Mouse (Mus musculus) hematopoietic stem cell, adult 5-6 weeks (primary cell): ENCODE results near the gene Tsen2. TPM values are rescaled to one million over a fixed set of nuclear protein-coding genes. Genes with fewer than 3 reads are reported as not detected.

Source experiments
- ATAC-seq, 2 experiments: fragments of 125-278 bp in 1 of 2; replicated peaks in 1 of 2; 2 replicates each; pipeline ENCODE4 v1.8.0; 2016 to 2017; ENCODE audit warnings: inconsistent platforms in 2 of 2, mild to moderate bottlenecking in 2 of 2, moderate number of reproducible peaks in 2 of 2, low read depth in 1 of 2, moderate TSS enrichment in 1 of 2; ENCODE audit not compliant: low FRiP score in 2 of 2, poor library complexity in 2 of 2, severe bottlenecking in 2 of 2, insufficient read depth in 1 of 2, low TSS enrichment in 1 of 2
- total RNA-seq: library from RNA; stranded (forward); fragments of 172-1452, 232-1000 nt; gene quantifications from 2 replicates; pipeline ENCODE4 v1.2.3, GENCODE M21; 2017

The Tsen2 gene
- total RNA-seq, 1 experiment from 2014 or later, result 14.7 TPM

DNA sequence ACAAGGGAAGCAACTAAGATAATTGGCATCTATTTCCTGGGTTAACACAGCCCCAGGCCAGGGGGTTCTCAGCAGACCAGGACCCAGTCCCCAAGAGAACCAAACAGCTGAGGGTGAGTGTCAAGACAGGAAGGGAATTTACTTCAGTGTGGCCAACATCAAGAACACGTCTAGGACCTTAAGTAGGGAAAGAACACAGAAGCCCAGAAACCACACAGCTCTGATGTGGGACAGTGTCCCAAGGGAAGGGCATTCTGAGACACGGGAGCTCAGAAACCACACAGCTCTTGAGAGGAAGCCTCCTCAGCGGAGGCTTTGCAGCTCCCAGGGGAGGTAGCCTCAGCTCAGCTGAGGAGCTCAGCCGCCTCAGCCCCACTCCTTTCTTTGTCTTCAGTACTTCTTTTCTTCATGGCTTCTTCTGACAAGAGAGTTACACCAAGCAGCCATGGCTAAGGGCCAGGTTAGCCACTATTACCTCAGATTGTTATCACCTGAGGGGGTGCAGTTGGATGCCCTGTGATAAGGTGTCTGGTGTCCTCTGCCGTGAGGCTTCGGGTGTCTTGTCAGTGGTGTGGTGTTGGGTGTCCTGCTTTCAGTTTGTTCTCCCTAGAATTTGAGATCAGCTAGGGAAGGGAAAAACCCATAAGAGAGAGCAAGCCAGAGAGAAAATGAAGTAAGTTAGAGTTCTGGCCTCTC is 39.1 kb downstream of the Tsen2 start:
- no peak for ATAC-seq

DNA sequence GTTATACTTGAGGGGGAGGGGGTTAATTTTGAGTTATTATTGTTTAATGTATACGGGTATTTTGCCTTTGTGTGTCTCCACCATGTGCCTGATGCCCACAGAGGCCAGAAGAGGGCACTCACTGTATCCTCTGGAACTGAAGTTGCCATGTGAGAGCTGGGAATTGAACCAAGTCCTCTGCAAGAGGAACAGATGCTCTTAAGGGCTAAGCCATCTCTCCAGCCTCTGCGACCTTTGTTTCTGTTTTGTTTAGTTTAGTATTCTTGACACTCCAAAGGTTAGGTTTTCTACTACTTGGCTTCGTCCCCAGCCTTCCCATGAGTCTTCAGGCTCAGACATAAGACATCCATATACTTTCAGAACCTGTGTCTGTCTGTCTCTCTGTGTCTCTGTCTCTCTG is 39.7 kb downstream of the Tsen2 start:
- ATAC-seq, result no peak

DNA sequence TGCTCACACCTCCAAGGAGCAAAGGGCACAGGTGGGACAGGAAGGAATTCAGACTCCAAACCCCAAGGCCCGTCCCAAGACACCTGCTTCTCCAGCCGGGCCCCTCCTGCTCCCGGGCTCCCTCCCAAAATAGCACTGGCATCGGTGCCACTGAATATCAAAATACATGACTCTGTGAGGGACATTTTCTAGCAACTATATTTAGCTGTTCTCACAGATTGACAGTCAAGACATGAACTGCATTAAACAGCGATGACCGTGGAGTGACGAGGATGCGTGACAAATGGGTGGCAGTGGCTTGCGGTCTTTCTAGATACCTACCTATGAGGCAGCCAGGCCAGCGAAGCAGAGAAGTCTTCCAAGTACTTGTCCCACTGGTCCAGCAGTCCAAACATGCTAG is 41.9 kb downstream of the Tsen2 start:
- no peak for ATAC-seq

DNA sequence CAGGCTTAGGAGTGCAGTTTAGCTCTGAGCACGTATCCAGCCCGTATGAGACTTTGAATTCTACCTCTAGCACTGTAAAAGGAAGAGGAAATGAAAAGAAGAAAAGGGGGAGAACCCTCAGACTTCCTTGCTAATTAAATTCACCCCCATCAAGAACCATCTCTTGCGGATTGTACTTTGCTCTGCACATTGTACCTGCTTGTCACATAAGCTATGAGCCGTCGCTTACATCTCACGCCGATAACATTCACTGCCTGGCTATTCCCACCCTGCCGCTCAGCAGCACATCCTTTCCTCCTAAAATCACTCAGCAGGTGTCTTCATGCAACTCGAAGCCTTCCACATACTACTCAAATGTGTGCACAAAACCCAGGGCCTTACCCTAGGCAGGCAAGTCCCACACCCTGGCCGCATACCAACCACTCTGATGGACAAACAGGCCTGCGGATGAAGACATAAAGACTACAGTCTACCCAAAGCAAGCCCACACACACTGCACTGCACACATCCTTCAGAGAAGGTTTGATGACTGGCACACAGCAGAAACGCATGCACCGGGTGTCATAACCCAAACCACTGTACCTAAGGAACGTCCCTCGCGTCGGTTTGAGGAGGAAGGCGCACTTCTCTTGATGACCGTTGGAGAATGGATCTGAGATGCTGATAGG is 47.4 kb downstream of the Tsen2 start:
- no peak for ATAC-seq

DNA sequence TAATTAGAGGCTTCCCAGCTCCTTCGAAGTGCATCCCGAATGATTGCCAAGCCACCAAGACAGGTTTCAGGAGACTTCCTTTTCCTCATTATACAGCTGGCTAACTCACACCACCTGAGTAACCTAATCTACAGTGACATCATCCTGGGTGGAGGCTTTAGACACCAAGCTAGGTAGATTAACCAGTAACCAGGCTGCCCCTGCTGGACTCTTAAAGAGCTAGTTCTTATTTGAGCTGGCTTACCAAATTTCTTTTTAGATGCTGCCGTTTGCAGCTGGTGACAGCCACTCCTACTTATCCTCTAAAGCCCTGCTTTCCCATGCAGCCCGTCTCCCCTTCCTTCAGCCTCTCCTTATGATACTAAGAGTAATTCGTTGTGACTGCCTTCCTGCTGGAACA is 48.0 kb downstream of the Tsen2 start, which contains the start of gene Mkrn2os:
TSS of gene Mkrn2os (minus strand) at position 119 of the 400 bp plus-strand sequence.
- no peak for ATAC-seq

DNA sequence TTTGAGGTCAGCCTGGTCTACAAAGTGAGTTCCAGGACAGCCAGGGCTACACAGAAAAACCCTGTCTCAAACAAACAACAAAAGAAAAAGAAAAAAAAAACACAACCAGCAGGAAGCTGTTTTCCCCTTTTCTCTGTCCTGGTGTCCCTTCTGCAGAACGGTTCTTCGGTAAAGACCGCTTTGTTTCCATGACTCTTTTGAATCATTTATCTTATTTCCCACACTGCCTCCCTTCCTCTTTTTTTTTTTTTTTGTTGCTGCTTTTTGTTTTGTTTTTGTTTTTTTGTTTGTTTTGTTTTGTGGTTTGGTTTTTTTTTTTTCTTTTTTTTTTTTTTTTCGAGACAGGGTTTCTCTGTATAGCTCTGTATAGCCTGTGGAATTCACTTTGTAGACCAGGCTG is 48.8 kb downstream of the Tsen2 start:
- ATAC-seq, result no peak

DNA sequence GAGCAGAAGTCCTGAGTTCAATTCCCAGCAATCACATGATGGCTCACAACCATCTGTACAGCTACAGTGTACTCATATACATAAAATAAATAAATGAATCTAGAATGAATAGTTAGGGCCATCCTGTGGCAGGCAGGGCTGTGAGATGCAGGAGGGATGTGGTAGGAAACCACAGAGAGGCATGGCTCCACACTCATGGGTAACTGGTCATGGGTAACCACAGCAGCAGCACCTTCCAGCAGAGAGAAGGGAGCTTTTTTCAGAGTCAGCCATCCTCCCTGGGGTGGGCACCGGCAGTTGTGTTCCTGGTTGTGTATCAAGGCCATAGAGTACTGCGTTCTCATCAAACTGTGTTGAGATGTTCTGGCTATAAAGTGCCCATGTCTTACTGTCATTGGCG is 50.0 kb downstream of the Tsen2 start:
- peak; percentile 99 for ATAC-seq

DNA sequence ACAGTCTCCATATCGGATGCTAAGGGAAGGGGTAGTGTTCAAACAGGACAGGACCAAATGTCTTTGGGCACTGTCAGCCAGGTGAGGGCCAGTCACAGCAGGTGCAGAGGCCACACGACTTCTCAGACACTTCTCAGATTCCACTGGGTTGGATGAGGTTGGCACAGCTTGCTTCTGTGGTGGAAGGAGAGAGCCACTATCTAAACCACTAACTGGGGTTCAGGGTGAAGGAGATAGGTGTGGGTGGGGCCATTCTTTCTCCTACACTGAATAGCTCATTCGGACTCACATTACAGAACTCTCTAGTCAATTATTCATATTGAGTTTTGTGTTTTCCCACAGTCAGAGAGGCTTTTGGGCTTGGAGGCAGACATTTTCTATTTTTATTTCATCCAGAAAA is 51.2 kb downstream of the Tsen2 start:
- ATAC-seq, result no peak

DNA sequence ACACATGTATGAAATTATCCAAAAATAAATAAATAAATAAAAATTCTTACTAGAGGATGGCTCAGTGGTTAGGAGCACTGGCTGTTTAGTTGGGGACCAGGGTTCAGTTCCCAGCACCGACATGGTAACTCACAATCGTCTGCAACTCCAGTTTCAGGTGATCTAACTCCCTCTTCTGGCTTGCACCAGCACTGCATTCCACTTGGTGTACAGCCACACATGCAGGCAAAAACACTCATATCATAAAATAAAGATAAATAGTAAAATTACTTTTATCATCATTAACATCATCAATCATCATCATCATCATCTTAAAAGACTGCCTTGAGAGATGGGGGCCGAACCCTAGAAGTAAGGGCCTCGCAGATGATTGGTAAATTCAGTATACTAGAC is 56.9 kb downstream of the Tsen2 start:
- ATAC-seq, result no peak

DNA sequence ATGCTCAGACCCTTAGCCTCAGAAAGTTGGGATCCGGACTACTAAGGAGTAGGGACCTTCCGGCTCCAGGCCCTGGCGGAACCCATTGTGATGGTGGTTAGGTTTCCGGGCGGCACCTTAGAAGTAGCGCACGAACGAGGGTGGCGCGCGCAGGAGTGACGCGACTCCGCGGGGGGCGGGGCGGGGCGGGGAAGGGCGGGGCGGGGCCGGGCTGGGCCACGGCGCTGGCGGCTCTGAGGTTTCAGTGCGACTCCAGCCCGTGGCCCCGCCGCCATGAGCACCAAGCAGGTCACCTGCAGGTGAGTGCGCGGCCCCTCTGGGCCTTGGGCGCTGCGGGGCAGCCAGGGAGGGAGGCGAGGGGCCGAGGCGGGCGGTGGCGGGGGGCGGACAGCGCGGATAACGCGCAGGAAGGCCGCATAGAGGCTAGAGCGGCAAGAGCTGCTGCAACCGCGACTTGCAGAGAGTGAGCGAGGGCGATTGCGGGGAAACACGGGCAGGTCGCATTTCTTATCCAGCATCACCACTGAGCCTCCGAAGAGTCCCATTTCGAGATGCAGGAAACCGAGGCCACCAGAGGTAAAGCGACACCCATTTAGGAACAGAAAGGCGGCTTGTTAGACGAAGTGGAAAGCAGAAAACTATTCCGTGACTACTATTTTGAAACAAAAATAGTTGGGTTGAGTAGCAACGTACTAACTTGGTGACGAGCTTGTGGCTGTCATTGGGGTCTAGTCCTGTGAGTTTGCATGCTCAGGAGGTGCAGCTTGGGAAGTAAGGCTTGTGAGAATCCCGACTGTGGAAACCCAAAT is 57.5 kb downstream of the Tsen2 start, which contains the start of gene Mkrn2:
TSS of gene Mkrn2 (plus strand) at position 188 of the 809 bp plus-strand sequence.
- ATAC-seq, result peak; percentile 81 to 88

DNA sequence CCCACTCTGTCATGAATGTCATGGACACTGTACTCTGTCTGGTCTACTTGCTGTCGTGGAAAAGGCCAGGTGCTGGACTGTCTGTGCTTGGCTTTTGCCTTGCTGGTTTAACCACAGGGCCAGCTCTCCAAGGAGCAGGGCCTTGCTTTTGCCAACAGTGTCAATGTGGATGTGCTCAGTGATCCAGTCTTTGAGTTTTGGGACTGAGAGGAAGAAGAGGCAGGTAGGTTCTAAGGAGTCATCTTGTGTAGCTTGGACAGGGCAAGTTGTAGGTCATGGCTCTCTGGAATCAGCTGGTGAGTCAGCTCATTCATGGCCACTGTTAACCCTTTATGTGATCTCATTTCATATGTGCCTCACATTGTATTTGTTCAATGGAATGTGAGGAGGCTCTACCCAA is 62.0 kb downstream of the Tsen2 start:
- ATAC-seq, result no peak

DNA sequence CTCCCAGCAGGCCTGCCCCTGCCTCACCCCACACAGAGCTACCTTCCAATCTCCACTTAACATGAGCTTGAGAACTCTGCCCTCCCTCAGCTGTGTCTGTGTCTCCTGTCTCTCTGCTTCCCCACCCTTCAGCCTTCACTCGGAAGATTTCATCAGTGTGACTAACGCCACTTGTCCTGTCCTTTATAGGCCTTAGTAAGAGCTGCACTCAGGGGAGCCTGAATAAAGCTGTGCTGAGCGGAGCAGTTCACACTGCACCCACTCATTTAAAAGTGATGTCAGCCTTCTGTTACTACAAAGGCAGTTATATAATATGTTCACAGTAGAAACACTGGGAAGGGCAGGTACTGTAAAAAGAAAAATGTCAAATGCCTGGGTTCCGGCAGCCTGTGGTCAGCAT is 63.0 kb downstream of the Tsen2 start:
- ATAC-seq, result no peak

DNA sequence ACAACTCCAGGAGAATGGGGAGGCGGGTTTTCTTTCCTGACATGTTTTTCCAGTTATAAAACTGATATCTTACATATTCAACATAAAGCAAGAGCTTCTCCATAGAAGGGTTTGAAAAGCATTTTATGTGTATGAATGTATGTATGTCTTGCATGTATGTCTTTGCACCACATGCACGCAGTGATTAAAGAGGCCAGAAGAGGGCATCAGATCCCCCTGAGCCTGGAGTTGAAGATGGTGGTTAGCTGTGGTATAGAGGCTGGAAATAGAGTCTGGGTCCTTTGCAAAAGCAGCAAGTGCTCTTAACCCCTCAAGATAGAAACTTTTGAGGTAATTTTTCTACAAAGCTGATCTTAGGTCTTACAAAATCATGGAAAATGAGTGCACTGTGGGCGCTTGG is 64.7 kb downstream of the Tsen2 start:
- ATAC-seq, result peak; percentile 46 to 59; a peak in 3 of 4 replicates

DNA sequence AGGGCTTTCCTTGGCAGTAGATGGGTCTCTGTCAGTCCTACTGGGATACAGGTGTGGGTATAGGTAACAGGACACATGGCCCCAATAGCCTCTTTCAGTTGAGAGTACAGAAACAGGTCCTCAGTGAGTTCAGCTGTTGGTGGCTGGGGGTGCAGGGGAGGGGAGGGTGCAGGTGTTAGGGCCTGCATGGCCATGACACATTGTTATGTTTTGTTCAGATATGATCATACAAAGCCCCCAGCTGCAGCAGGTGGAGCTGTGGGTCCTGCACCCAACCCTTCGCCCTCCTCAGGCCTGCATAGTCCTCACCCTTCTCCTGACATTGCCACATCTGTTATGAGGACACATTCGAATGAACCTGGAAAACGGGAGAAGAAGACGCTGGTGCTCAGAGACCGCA is 65.8 kb downstream of the Tsen2 start:
- no peak for ATAC-seq

DNA sequence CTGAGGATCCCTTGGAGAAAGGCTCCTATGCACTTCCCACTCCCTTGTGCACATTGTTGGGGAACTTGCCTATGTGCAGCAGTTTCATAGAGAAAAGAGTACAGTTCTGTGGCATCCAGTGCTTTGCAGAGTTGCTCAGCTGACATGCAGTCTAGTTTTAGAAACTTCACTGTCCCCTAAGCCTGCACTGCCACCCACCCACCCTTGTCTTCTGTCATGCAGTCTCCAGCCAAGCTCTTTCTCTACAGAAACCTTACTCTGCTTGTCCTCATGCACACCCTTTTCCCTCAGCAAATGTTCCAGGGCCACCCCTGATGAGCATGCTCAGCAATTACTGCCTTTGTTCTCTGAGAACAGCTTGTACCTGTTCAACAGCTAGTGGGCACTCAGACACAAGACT is 69.3 kb downstream of the Tsen2 start:
- no peak for ATAC-seq

DNA sequence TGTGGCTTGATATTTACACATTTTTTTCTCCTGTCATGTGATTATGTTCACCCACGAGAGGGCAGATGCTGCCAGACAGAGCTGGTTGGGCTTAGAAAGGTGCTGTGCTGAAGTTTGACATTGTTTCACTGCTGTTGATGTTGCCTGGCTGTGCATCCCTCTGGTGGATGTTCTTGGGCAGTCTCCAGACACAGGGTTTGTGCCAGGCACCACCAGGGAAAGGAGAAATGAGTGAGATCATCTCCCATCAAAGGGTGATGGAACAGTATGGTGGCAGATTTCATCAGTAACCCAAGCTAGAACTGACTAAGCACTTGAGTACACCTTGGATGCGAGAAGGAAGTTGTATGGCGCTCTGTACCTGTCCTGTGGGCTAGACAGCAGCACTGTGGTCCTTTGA is 71.5 kb downstream of the Tsen2 start:
- ATAC-seq, result no peak

DNA sequence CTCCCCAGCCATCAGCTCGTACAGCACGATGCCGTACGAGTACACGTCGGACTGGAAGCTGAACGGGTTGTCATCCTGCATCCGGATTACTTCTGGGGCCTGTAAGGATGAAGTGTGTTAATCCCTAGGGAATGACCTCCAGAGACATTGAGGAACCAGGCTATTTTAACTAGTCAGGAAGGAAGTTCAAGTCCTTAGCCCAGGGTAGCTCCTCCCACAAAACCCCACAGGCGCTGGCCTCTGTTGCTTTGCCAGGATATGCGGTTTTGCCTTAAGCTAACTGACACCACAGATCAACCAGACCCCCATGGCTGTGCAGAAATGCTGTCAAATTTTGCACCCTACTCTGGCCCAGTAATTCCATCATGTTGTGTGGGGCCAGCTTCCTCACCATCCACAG is 75.4 kb downstream of the Tsen2 start:
- ATAC-seq, result peak; percentile 78 to 85

DNA sequence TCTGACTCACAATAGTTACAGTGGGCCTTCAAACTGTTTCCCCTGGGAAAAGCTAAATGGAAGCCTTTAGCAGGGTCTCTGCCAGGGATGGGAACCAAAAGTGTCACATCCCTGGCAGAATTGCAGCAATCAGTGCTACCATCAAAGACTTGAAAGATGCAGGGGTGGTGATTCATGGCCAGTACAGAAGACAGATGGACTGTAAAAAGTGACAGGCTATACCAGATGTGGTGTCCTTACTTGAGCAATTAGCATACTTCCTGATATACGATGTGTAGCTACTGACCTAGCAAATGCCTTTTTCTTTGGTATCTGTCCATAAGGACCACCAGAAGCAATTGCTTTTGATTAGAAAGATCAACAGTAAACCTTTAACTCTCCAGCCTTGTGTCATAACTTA is 76.5 kb downstream of the Tsen2 start:
- ATAC-seq, result no peak
